Mouse (Mus musculus) ES-E14 (cell line): Measurements from ENCODE around the gene Krtap1-3.

ENCODE experiments used
- CHD2 ChIP-seq: IDR thresholded peaks from 2 replicates; pipeline ENCODE4 v1.6.1; 2014; ENCODE audit warnings: mild to moderate bottlenecking, low read depth, low read length, inconsistent platforms
- HCFC1 ChIP-seq: IDR thresholded peaks from 2 replicates; pipeline ENCODE4 v1.6.1; 2012; ENCODE audit warnings: low read length, inconsistent platforms, borderline replicate concordance; ENCODE audit not compliant: insufficient read depth
- MAFK ChIP-seq: IDR thresholded peaks from 2 replicates; pipeline ENCODE4 v1.6.1; 2014; ENCODE audit warnings: mild to moderate bottlenecking, low read depth, low read length, inconsistent platforms; ENCODE audit not compliant: insufficient read depth
- ZC3H11A ChIP-seq: IDR thresholded peaks from 2 replicates; pipeline ENCODE4 v1.6.1; 2012; ENCODE audit warnings: low read depth, mild to moderate bottlenecking, inconsistent platforms, low read length, borderline replicate concordance
- ZNF384 ChIP-seq: IDR thresholded peaks from 2 replicates; pipeline ENCODE4 v1.6.1; 2012; ENCODE audit warnings: low read depth, low read length, inconsistent platforms

GRCm38 (mm10) chr11:99550765-99551164 is 40.4 kb downstream of the Krtap1-3 start, which contains the start of gene Krtap3-3:
- TF ChIP-seq HCFC1, result no peak
- TF ChIP-seq ZNF384, result no peak
- TF ChIP-seq MAFK, result no peak
- no peak for TF ChIP-seq ZC3H11A
- TF ChIP-seq CHD2, result no peak
